Mouse (Mus musculus) G1E (cell line): ENCODE measurements around the gene Calr. TPM values are rescaled to one million over a fixed set of nuclear protein-coding genes. Genes with fewer than 3 reads are reported as not detected.

ENCODE experiments used
- ATAC-seq: 2 replicates; pipeline ENCODE4 v1.8.0; 2016; ENCODE audit warnings: mild to moderate bottlenecking; ENCODE audit not compliant: insufficient number of reproducible peaks, poor library complexity, low FRiP score, severe bottlenecking; ENCODE audit errors: extremely low read depth
- DNase-seq: peaks from one replicate; pipeline ENCODE4 v3.0.0; 2012; ENCODE audit warnings: low spot score
- H3K27me3 ChIP-seq: 2 replicates; pipeline ENCODE4 v1.6.1; 2012; ENCODE audit warnings: mild to moderate bottlenecking, low read length, inconsistent platforms; ENCODE audit not compliant: insufficient read depth
- H3K36me3 ChIP-seq: replicated peaks from 2 replicates; pipeline ENCODE3; 2012; ENCODE audit warnings: mild to moderate bottlenecking, inconsistent platforms
- H3K4me1 ChIP-seq: 2 replicates; pipeline ENCODE4 v1.6.1; 2012; ENCODE audit warnings: low read depth, low read length, inconsistent platforms, mixed read lengths; ENCODE audit not compliant: insufficient read depth
- H3K4me3 ChIP-seq: 2 replicates; pipeline ENCODE4 v1.5.1; 2012; ENCODE audit warnings: low read depth, mild to moderate bottlenecking, inconsistent platforms, low read length, moderate library complexity, mixed read lengths
- H3K9me3 ChIP-seq: replicated peaks from 2 replicates; pipeline ENCODE4 v1.6.1; 2012; ENCODE audit warnings: inconsistent platforms
- CTCF ChIP-seq: IDR thresholded peaks from 2 replicates; pipeline ENCODE4 v1.5.1; 2012; ENCODE audit warnings: low read depth, low read length, inconsistent platforms, mixed read lengths
- GATA1 ChIP-seq: IDR thresholded peaks from 2 replicates; pipeline ENCODE4 v1.6.1; 2012; ENCODE audit warnings: borderline replicate concordance, low read length, inconsistent platforms, mixed read lengths
- GATA2 ChIP-seq: IDR thresholded peaks from 2 replicates; pipeline ENCODE4 v1.6.1; 2012; ENCODE audit warnings: low read depth, low read length, inconsistent platforms, borderline replicate concordance
- POLR2AphosphoS5 ChIP-seq: IDR thresholded peaks from 2 replicates; pipeline ENCODE4 v1.6.1; 2012; ENCODE audit warnings: low read depth, low read length, inconsistent platforms; ENCODE audit not compliant: insufficient replicate concordance
- TAL1 ChIP-seq: conservative IDR thresholded peaks from 2 replicates; pipeline ENCODE4 v1.6.1; 2012; ENCODE audit warnings: low read depth, low read length, inconsistent platforms, mixed read lengths
- polyA plus RNA-seq: library from polyadenylated mRNA; stranded (reverse); fragments of >175 nt; gene quantifications from 2 replicates; pipeline ENCODE4 v1.2.3, GENCODE M21; 2012
- total RNA-seq, 2 experiments: library from RNA; stranded (forward) in 1 of 2; stranded (reverse) in 1 of 2; fragments of 200-1000 nt in 1 of 2; fragments of >200 nt in 1 of 2; fragmentation: Nextera tagmentation in 1 of 2; gene quantifications; 2 replicates each; pipeline ENCODE4 v1.2.3; 2014 to 2017

The Calr gene
- total and polyA plus RNA-seq, 3 experiments, result 253 to 954 (median 435) TPM

DNA sequence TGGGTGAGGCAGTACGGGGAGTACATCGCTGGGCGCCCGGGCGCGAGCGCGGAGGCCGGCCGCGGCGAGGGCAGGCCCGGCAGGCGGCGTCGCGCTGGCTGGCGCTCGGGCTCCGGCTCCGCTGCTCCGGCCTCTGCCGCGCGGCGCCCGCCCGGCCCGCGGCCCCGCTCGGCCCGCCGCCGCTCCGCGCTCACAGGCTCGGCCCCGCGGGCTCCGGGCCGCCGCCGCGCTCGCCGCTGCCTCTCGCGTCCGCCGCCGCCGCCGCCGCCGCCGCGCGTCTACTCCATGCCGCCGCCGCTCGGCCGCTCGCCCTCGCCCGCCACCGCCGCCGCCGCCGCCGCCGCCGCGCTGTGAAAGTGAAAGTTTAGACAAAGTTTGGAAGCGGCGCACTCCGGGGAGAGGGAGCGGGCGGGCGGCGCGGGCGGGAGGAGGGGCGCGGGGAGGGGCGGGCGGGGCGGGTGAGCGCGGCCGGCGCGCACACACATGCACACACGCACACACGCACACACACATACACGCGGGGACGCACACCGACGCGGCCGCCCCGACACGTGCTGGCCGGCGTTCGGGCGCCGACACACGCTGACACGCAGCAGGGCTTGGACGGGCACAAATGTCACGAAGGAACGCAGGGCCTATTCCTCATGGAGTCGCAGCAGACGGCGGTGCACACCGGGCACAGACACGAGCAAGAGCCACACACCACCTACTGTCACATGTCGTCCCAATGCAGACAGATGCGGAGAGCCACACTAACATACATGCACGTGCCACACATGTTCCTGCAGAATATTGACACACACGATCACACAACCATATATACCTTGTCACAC, 46.5 kb downstream of the Calr start, which contains the start of gene Nfix:
Nfix (minus strand) TSS at position 346 of the 833 bp plus-strand sequence.
- ATAC-seq, result no peak
- no peak for DNase-seq
- Histone ChIP-seq H3K27me3 (peaks cover 77% of the 10 kb centered on the region), H3K4me1 (peaks cover 37% of the 10 kb centered on the region), H3K9me3 (no peaks in the 10 kb centered on the region), H3K36me3 (peaks cover 30% of the 10 kb centered on the region), H3K4me3 (peak within 1 kb of the TSS; percentile 77)
- TF ChIP-seq GATA1 (no peak), CTCF (no peak), GATA2 (no peak), TAL1 (no peak), POLR2AphosphoS5 (no peak)

DNA sequence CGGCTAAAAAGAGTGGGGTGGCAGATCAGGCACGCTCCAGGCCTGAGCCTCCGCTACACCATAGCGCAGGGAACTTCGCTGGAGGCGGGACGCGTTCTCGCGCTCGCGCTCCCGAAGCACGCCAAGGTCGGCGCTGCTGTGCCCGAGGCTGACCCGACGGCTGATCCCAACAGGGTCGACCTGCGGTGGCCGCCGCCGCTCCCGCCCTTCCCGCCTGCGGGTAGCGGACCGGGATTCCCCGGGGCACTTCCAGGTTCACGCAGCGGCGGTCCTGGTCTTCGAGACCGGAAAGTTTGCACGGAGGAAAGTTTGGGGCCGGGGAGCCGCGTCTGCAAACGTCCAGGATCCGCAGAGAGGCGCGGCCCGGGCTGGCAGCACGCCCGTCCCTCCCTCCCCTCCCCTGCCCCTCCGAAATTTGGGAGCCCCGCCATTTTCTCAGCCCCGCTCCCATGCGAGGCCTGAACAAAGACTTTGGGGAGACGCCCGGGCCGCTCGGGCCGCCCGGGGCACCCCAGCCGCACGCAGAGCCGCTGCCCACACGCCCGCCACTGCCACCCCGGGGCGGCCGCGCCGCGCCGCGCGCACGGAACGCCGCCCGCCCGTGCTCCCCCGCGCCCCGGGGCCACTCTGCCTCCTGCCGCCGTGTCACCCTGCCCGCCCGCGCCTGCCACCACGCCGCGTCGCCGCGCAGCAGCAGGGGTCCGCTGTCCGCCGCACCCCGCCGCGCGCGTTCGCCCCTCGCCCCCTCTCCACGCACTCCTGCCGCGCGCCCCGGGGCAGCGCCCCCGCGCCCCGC, 47.4 kb downstream of the Calr start:
- peak overlapping the region; percentile 77 for H3K4me3 ChIP-seq
- H3K27me3 ChIP-seq, result peaks cover 81% of the 10 kb centered on the region
- TF ChIP-seq GATA1 (no peak), CTCF (no peak), TAL1 (no peak), GATA2 (no peak)
- H3K36me3 ChIP-seq, result peaks cover 37% of the 10 kb centered on the region
- DNase-seq (peak; percentile 47), ATAC-seq (no peak)
- H3K9me3 ChIP-seq, result no peaks in the 10 kb centered on the region
- peaks cover 37% of the 10 kb centered on the region for H3K4me1 ChIP-seq

DNA sequence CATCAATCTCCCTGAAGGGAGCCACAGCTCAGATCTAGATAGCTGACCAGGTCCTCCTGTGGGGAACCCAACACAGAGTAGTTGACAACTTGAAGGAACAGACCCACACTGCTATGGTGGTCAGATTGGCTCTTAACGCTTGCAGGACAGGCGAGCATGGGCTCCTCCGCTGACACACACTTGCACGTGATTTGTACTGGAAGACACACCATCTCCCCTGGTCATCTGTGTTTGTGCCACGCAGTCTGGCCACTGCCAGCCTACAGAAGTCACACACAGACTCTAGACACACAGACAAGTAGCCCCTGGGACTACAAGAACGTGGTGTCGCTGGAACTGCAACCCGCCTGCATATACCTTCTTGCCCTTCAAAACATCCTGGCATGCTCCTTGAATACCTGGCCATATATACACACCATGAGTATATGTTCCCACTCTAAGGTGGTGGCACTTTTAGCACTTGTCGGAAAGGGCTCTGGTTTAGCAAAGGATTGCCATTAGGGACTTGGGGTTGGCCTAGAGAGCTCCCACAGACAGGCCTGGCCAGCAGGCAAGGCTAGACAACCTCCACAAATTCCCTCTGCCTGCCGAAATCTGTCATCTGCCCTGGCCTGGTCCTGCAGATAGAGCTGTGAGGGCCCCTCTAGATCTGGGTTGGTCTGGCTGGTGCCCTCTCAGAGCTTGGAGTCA, 48.1 kb downstream of the Calr start:
- Histone ChIP-seq H3K4me1 (peaks cover 41% of the 10 kb centered on the region), H3K27me3 (peaks cover 80% of the 10 kb centered on the region), H3K36me3 (peaks cover 39% of the 10 kb centered on the region), H3K4me3 (peak overlapping the region; percentile 77; the same call in 1 of the 2 replicates), H3K9me3 (no peaks in the 10 kb centered on the region)
- TF ChIP-seq GATA1 (no peak), GATA2 (no peak), CTCF (no peak), POLR2AphosphoS5 (no peak), TAL1 (no peak)
- DNase-seq (no peak), ATAC-seq (no peak)

DNA sequence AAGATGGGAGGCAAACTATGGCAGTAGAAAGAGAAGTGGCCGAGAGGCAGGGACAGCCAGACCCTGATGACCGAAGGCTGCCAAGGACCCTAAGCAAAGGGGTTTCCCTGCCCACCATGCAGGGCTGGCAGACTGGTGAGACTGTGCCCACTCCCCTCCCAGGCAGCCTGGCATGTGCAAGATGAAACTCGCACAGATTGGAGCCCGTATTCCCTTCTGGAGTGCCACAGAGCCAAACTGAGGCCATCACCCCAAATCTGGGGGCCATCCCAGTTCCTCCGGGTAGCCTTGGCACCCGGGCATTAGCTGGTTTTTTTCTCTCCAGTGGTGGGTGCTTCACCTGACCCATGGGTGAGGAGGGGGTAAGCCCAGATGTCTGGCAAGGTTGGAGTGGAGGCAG, 48.8 kb downstream of the Calr start:
- ATAC-seq, result no peak
- Histone ChIP-seq H3K36me3 (peaks cover 46% of the 10 kb centered on the region), H3K4me1 (peaks cover 40% of the 10 kb centered on the region), H3K27me3 (peaks cover 80% of the 10 kb centered on the region), H3K9me3 (no peaks in the 10 kb centered on the region), H3K4me3 (no peak overlapping the region)
- TF ChIP-seq GATA1, result no peak
- no peak for TF ChIP-seq CTCF
- TF ChIP-seq GATA2, result no peak
- TF ChIP-seq POLR2AphosphoS5, result no peak
- TF ChIP-seq TAL1, result no peak
- no peak for DNase-seq

DNA sequence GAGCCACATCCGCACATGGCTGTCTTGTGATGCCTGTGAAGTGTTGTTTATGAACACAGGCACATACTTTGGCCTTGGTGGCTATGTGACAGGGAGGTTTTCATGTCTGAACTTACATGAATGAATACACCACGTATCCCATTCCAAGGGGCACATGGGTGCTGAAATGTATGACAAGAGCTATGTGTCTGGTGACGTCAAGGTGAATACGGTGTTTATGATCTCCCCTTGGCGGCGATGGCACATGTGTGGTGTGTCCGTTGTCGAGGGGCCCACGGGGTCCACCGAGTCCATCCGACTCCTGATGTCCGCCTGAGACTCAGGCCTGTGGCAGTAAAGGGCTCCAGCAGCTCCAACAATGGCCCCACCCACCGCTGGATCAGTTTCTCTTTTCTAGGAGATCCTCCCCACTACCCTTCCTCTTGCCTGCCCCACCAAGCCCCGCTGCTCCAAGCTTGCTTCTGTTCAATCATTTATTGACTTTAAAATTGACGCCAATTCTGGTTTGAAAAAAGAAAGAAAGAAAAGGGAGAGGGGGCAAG, 49.4 kb downstream of the Calr start:
- DNase-seq, result no peak
- ATAC-seq, result no peak
- H3K4me1 ChIP-seq, result peaks cover 41% of the 10 kb centered on the region

DNA sequence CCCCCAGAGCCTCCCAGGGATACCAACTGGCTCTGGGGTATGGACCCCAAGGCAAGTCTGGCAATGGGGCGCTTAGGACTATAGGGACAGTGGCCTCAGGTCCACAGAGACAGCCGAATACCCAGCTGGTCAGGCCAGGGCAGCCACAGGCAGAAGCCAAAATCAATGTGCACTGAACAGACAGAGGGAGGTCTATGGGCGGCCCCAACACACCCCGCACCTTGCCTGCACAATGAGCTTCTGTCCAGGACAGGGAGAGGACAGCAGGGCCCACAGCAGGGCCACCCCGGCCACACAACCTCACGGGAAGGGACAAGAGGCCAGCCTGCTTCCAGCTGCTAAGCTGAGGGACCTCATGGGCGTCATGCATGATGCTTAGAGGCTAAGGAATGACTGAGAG, 52.2 kb downstream of the Calr start:
- Histone ChIP-seq H3K27me3 (peaks cover 77% of the 10 kb centered on the region), H3K4me3 (no peak overlapping the region), H3K4me1 (peaks cover 23% of the 10 kb centered on the region), H3K9me3 (no peaks in the 10 kb centered on the region), H3K36me3 (peaks cover 50% of the 10 kb centered on the region)
- TF ChIP-seq TAL1, result no peak
- TF ChIP-seq GATA2, result no peak
- TF ChIP-seq POLR2AphosphoS5, result no peak
- TF ChIP-seq GATA1, result no peak
- no peak for TF ChIP-seq CTCF
- DNase-seq (no peak), ATAC-seq (no peak)

More for the DNA sequence above, 49.4 kb downstream of the Calr start:
- TF ChIP-seq POLR2AphosphoS5, result no peak
- no peak for TF ChIP-seq TAL1
- no peak for TF ChIP-seq GATA1
- no peak for TF ChIP-seq GATA2
- no peak for TF ChIP-seq CTCF
- no peaks in the 10 kb centered on the region for H3K9me3 ChIP-seq
- no peak overlapping the region for H3K4me3 ChIP-seq
- H3K27me3 ChIP-seq, result peaks cover 80% of the 10 kb centered on the region
- peaks cover 50% of the 10 kb centered on the region for H3K36me3 ChIP-seq
